Mouse (Mus musculus): ENCODE measurements around the gene Dhrs7.

Dhrs7 gene

GRCm38 (mm10) chr12:72655775-72656174 is 8.9 kb downstream of the Dhrs7 start:
- DNase-seq (ENCODE audit: low read depth, low spot score): no peak

GRCm38 (mm10) chr12:72654698-72655097 is 10.0 kb downstream of the Dhrs7 start:
- DNase-seq (ENCODE audit: low read depth, low spot score): peak; percentile 86

DNA sequence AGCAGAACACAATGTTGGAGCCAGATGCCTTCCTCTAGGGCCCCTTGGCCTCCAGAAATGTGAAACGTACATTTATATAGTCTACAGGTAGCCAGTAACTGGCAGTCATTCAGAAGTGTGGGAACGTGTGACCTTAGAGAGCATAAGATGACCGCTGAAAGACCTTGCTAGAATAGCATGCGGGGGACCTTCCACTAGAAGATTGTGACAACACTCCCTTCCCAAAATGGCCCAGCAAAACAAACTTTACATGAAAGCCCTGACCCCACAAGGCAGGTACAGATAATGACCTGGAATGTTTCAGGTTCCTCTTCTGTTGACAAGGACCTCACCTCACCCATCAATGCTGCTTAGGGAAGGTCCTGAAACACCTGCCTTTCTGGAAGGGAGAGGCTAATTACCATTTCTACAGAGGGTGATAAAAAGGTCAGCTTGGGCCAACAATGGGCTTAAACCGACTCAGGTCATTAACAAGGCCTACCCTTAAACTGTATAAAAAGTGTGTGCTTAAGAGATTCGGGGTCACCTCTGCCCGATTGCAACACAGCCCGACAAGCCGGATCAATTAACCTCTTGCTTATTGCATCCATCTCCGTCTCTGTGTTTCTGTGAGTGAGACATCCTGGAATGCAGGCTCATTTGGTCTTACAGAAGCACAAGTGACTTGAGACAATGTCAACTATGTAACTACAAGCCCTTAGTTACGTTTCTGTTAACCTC is 14.9 kb downstream of the Dhrs7 start, which contains the start of gene Gm4756:
Gm4756 (minus strand) TSS at position 51 of the 720 bp plus-strand sequence.
- DNase-seq (ENCODE audit: low read depth, low spot score): no peak

- DNase-seq (ENCODE audit: low read depth, low spot score): no peak
Observed at GRCm38 (mm10) chr12:72648921-72649320, 15.8 kb downstream of the Dhrs7 start.

GRCm38 (mm10) chr12:72638025-72638424 is 26.7 kb downstream of the Dhrs7 start:
- DNase-seq (ENCODE audit: low read depth, low spot score): no peak

GRCm38 (mm10) chr12:72628751-72629150 is 36.0 kb downstream of the Dhrs7 start:
- DNase-seq (ENCODE audit: low read depth, low spot score): no peak

DNA sequence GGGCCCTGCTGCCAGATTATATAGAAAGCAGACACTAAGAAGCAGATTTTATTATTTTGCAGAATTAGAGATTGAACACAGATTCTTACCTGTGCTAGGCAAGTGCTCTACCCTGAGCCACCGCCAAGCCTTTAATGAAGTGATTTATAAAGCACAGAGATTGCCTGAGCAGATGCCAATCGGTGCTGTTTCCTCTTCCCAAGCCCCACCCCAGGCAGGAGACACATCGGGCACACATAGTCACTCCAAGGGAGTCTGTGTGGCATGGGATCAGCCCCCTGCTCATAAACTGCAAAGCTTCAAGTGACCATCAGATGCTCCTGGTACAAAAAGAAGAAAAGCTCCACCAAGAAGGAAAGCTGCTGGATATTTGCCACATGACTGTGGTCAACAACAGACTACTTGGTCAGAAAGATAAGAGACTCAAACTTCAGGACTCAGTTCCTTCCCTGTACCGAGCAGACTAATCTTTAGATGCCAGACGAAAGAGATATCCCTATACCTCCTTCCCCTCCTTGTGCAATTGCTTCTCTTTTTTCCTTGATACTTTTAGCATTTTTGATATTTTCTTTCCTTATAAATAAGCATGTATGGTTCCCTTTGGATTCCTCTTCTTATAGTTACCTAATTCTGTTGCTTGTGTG is 41.7 kb downstream of the Dhrs7 start:
- DNase-seq (ENCODE audit: low read depth, low spot score): no peak

- DNase-seq (ENCODE audit: low read depth, low spot score): no peak
Observed at GRCm38 (mm10) chr12:72621441-72621840, 43.3 kb downstream of the Dhrs7 start.

- DNase-seq (ENCODE audit: low read depth, low spot score): no peak
Observed at GRCm38 (mm10) chr12:72620856-72621255, 43.9 kb downstream of the Dhrs7 start.

DNA sequence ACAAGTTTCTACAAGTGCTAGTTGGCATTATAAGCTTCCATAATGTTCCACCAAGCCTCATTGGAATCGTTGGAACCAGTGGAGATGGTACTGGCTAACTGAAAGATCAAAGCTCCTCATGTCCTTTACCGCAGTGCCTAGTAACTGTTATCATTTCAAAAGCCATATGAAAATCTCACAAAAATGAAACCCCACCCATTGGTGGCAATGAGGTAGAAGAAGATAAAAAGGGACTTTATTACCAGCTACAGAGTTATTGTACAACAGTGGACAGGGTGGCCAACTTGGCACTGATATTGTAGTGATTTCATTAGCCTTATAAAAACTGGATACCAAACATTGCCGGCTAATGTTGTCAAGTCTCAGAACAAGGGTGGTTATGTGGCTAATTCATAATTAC is 52.7 kb downstream of the Dhrs7 start:
- no peak for DNase-seq (ENCODE audit: low read depth, low spot score)

All from brain, adult 2 months (tissue).